Mouse (Mus musculus) cerebellum, adult 9-10 months (tissue): ENCODE measurements around the gene Nucks1.

ENCODE experiments used
- DNase-seq: peaks from one replicate; pipeline ENCODE4 v3.0.0; 2022

The Nucks1 gene

DNA sequence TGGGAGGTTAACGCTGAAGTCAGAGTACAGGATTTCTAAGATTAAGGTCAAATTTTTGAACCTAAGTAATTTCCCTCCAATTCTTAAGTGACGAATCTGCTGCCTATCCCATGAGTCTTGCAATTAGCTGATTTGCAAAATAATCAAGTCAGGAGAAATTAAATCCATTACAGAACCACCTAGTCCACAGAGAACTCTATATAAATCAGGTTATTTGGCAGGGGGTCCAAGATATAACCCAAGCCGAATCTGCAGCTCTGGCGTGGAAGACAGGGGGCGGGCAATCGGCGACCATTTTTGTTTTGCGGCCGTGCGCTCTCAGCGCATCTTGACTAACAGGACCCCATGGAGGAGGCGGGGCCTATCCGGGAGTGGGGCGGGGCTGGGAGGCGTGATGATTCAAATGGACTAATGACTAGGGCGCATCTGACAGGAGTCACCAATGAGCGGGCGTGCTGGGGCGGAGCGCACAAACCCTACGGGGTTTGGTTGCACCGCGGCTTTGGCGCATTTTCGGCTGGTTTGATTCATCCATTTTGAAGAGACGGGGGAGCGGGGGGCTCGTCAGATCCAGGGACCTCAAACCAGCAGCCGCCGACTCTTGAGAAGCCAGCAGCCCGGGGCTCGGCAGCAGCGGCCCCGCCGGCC lies at the start of gene Nucks1:
Gene Nucks1, plus strand, starts transcription at position 534 of the 648 bp plus-strand sequence.
- peak; percentile 100 for DNase-seq

GRCm38 (mm10) chr1:131861811-131862210 lies 48.5 kb upstream of the Nucks1 start:
- DNase-seq, result no peak

DNA sequence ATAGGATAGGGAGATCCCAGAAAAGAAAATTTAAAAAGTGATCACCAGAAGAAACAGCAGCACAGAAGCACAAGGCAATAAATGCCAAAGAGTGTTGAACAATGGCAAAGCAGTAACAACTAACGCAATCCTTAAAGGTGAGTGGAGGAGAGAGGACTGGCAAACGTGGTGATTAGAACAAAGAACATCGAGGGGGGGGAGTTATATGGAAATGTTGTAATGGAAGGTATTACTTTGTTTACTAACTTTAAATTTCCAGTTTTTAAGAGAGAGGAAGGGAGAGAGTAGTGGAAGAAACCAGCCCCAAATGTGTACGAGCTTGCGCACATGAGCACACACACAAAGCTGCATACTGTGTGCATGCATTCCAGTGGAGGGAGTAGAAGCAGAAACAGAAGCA lies 44.7 kb upstream of the Nucks1 start:
- DNase-seq, result no peak

- DNase-seq, result no peak
Observed at GRCm38 (mm10) chr1:131866304-131866999, 43.9 kb upstream of the Nucks1 start.

DNA sequence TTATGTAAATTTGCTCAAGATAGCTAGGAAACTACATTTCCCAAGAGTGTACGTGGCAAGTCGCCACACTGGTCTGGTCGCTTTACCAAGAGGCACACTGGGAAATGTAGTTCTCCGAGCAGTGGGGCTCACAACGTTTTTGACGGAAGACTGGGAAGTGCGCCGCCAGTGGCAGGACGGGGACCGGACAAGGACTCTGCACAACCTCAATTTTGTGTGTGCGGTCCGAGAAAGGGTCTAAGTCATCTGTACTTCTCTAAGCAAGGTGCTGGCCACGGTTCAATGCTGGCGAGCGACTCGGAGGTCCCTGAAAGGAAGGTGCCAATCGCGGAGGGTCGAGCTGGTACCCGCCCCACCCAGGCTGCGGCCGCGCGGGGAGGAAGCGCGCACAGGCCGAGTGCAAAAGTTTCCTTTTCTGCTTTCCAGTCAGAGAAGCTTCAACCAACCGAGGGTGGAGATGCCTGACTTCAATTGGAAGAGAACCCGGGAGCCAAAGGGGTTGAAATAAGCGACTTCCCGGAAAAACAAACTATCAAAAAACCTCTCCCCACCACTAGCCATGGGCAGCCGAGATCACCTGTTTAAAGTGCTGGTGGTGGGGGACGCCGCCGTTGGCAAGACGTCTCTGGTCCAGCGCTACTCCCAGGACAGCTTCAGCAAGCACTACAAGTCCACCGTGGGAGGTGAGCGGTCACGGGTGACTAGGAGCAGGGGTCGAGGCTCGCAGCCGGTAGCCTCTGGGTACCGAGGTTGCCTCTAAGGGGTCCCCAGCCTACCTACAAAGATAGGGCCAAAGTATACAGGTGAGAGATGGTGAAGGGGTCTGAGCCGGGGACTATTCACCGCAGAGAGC lies 43.0 kb upstream of the Nucks1 start, which contains the start of gene Rab29:
Gene Rab29, plus strand, starts transcription at position 132 of the 853 bp plus-strand sequence.
- DNase-seq, result peak; percentile 78

GRCm38 (mm10) chr1:131867946-131868290 lies 42.4 kb upstream of the Nucks1 start:
- DNase-seq, result no peak

GRCm38 (mm10) chr1:131869561-131869960 lies 40.8 kb upstream of the Nucks1 start:
- DNase-seq, result no peak

DNA sequence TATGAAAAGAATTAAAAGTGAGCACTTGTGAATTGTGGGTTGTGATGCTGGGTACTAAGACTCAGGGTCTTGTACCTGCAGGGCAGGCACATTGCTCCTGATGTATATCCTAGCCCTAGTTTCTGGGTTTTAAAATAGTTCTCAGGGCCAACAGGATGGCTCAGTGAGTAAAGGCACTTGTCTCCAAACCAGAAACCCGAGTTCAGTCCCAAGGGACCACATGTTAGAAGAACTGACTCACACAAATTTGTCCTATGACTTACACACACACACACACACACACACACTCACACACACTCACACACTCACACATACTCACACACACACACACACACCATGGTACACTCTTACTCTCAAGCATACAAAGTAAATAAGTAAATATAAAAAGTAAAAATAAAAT lies 37.5 kb upstream of the Nucks1 start:
- DNase-seq, result no peak

- no peak for DNase-seq
Observed at GRCm38 (mm10) chr1:131879816-131880215, 30.5 kb upstream of the Nucks1 start.

DNA sequence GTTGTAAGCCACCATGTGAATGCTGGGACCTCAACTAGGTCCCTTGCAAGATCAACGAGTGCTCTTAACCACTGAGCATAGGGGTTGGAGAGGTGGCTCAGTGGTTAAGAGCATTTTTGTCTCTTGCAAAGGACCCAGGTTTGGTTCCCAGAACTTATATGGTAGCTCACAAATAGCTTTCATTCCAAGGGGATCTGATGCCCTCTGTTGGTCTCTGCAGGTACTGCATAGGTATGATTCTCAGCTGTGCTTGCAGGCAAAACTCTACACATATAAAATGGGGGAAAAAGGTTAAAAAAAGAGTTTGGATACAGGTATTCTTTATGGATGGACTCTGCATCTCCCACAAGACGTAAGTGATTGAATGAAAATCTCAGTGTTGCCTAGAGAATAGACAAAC lies 27.5 kb upstream of the Nucks1 start:
- no peak for DNase-seq

DNA sequence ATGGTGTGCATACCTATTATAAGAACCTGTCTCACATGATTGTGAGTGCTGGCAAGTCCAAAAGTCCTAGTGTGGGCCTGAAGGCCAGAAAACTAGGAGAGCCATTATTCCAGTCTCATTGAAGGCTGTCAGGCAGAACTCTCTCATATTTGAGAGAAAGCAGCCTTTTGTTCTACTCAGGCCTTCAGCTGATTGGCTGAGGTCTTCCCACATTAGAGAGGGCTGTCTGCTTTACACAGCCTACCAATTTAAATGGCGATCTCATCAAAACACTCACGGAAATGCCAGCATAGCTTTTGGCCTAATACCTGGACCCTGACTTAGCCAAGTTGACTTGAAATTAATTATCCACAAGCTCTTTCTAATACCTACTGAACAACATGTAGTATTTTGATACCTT lies 24.2 kb upstream of the Nucks1 start:
- DNase-seq, result no peak

DNA sequence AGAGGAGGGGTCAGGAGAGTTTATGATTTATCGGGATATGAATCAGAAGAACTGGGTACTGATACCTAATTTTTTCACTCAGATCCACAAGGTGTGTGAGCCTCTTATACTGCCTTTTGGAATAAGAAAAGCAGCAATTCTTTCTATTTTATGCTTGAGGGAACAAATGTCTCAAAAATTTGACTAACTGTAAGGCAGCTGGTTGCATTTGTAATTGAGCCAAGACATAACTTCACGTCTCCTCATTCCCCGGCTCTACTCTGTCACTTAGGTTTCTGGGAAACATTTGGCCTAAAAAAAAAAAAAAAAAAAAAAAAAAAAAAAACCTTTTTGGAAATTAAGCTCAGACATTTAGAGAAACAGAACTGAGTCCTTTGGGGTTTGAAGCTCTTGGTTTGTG lies 23.7 kb upstream of the Nucks1 start:
- DNase-seq, result no peak

GRCm38 (mm10) chr1:131890043-131890658 lies 20.2 kb upstream of the Nucks1 start:
- no peak for DNase-seq

GRCm38 (mm10) chr1:131891436-131891835 lies 18.9 kb upstream of the Nucks1 start:
- no peak for DNase-seq

GRCm38 (mm10) chr1:131902679-131903078 lies 7.7 kb upstream of the Nucks1 start:
- no peak for DNase-seq

GRCm38 (mm10) chr1:131903251-131903650 lies 7.1 kb upstream of the Nucks1 start:
- no peak for DNase-seq

DNA sequence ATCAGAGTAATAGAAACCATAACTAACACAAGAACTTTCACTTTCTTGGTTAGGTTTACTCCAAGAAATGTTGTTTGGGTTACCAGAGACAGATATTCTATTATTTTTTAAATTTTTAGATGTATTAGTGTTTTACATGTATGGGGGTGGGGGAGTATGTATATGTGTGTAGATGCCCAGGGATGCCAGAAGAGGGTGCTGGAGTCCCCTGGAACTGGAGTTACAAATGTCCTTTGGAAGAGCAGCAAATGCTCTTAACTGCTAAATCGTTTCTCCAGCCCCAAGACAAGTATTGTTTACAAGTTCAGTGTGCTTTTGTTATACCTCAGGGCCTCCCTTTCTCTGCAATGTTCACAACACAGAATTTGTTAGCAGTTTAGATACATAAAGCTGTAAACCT lies 4.8 kb upstream of the Nucks1 start:
- DNase-seq, result no peak

DNA sequence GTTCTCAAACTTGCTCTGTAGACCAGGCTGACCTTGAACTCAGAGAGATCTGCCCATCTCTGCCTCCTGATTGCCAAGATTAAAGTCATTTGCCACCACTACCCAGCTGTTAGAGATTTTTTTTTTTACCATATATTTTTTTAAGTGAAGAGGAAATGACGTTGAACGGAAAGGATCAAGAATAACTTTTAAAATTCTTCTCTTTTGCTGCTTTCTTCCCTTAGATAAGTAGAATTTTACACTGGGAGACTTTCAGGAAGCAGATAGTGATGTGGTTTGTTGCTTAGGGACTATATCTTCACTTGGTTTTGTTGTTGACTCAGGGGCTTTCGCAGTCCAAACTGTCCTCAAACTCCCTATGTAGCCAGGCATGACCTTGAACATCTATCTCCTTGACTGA lies 1.9 kb upstream of the Nucks1 start:
- DNase-seq, result no peak

- peak; percentile 43 for DNase-seq
Observed at GRCm38 (mm10) chr1:131909236-131909635, 1.1 kb upstream of the Nucks1 start.

DNA sequence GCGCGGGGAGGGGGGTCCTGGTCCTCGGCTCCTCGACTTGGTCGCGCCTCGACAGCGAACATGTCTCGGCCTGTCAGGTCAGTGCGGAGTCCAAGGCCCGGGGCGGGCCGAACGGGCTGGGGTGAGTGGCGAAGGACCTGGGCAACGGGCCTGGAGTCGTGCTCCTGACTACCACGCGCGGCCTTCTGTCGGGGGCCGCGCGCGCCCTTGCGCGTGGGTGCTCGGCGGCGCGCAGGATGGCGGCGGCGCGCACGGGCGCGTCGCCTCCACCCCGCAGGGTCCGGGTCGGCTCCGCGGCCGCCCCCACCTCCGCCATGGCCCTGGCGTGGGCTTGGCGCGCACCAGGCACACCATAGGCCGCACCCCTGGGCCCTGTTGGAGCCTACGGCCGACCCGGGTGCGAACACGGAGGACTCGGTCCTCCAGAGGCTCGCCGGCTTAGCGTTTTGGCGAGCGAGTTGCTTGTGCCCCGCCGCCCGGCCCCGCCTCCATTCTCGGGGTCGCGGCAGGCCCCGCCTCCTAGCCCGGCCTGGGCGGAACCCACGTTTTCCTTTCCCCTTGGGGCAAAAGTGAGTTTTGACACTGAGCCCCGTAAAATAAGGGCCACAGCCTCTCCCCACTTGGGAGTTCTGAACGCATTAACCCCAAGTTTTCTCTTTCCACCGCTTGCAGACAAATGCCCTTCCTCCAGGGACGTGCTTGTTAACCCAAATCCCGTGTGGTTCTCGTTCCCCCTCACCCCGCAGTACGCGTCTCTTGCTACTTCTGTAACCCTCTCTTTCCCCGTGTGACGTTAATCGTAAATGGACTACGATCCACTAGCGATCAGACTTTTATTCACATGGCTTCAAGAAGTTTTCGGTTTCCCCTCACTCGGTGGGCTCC lies 582 bp downstream of the Nucks1 start:
- DNase-seq, result peak; percentile 69

GRCm38 (mm10) chr1:131917634-131918033 lies 7.3 kb downstream of the Nucks1 start:
- no peak for DNase-seq

- no peak for DNase-seq
Observed at GRCm38 (mm10) chr1:131919052-131919451, 8.7 kb downstream of the Nucks1 start.
